Mouse (Mus musculus): ENCODE data around the gene Sh2b3.

Sh2b3 gene

DNA sequence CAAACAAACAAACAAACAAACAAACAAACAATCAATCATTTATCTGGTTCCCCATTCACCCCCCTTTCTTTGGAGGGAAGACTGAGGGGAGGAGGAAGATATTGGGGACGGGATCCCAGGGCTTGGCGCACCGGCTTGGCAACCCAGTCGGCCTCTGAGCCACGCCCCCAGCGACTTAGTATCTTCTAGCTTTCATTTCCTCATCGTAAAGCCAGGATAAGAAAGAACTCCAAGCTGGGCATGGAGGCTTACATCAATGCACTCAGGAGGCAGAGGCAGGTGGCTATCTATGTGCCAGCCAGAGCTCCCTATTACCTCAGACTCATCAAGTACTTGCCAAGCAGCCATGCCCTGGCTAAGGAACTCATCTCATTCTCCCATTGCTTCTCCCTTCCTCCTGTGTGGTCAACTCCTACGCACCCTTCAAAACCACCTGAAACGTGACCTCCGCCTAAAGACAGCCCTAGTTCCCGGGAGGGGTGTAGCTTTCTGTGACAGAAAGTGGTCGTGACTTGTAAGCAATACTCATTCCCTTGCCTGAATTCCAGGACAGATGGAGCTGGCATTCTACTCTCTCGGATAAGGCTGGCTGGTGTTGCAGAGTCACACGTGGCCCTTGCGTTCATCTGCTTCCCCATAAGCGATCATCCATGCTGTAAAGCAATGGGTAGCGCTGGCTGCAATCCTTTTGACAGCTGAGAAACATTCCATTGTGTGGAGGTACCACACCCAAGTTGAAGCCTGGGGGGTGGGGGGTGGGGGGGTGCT lies 5.9 kb upstream of the Sh2b3 start:
- no peak for DNase-seq (ENCODE audit: low spot score)

DNA sequence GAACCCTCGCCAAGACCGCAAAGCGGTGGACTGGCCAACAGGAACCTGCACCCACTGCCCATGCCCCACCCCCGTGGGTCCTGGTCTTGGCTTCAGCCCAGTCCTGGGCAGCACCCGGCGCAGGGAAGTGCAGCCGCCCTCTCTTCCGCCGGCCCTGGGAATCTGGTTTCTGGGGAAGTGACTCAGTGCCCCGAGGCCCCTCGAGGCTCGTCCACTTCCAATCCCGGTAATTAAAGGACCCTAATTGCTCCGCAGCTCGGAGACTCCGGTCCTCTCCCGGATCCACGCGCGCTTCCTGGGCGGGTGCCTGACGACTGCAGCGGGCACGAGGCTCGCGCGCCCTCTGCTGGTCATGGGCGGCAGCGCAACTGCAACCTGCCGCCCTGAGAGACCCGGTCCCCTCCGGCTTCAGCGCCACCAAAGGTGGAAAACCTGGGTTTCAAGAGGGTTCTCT lies 5.2 kb upstream of the Sh2b3 start:
- DNase-seq (ENCODE audit: low spot score) = peak; percentile 54

DNA sequence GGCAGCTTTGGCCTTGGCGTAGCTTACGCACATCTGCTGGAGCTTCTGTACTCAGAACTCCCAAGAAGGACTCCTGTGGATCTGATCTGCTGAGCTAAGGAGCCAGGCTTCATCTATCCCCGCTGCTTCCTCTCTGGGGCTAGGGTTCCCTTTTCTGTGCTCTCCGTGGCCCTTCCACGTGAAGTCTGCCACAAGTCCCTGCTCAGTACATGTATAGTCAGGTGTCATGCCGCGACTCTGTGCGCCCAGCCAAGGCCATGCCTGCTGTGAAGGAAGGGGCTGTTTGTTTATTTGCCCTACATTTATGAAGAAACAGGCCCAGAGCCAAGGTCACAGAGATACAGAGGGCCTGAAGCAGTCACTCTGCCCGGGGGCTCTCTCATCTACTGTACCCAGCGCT lies 4.5 kb upstream of the Sh2b3 start:
- peak; percentile 47 for DNase-seq (ENCODE audit: low spot score)

DNA sequence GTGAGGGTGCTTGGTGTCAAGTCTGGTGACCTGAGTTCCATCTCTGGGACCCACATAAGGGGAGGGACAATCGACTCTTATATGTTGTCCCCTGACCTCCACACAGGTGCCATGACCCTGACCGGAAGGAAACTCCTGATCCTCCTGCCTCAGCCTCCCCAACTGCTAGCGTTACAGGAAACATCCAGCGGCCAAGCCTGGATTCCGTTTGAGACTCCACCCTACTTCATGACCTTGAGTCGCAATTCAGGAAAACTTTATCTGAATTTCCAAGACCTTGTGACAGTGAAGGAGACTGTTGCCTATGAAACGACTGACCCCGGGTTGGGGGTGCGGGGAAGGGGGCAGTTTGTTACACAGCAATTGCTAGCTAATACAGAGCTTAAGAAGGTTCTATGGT lies 4.1 kb upstream of the Sh2b3 start:
- DNase-seq (ENCODE audit: low spot score) = no peak

DNA sequence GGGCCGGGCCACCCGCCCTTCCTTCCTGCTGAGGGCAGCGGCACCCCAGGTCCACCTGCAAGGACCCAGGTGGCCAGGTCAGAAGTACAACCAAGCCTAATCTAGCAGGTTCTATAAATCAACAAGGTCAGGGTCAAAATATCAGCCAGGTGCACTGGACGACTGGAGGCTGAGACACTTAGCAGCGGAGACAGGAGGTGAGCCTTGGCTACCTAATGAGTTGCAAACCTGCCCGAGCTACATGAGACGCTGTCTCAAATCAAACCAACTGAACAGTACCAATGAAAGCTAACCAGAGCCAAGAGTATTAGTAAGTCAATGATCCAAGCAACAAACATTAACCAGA lies 1.7 kb upstream of the Sh2b3 start:
- DNase-seq (ENCODE audit: low spot score) = no peak

DNA sequence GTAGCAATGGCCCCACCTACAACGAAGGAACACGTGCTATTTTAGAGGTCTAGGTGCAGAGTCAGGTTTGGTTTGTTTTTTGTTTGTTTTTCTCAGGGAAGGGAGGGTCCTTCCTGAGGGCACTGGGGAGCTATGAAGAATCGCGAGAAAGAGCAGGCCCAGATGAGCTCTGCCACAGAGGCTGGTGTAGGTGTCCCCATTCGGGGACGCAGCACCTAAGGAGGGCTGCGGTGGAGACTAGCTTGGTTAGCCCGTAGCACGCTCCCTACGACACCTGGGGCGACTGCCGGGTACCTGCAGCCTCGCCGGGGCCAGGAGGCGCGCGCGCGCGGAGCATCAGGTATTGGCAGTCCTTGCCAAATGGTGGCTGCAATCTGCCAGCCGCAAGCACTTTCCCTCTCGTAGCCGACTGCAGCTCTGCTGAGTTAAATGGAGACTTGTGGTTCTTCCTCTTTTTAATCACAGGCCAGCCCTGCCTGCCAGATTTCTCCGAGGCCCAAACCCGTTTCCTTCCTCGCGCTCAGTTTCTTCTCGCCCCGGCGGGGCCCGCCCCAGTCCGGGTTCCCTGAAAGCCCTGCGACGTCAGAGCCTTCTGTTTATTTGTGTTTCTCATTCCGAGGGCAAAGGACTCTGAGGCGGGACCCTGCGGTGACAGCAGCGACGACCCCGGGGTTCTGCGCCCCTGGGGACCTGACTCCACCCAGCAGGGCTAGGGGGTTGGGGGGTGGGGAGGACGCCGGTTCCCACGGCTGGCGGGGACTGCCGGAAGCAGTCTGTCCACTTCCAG lies 1.1 kb upstream of the Sh2b3 start:
- DNase-seq (ENCODE audit: low spot score) = no peak

DNA sequence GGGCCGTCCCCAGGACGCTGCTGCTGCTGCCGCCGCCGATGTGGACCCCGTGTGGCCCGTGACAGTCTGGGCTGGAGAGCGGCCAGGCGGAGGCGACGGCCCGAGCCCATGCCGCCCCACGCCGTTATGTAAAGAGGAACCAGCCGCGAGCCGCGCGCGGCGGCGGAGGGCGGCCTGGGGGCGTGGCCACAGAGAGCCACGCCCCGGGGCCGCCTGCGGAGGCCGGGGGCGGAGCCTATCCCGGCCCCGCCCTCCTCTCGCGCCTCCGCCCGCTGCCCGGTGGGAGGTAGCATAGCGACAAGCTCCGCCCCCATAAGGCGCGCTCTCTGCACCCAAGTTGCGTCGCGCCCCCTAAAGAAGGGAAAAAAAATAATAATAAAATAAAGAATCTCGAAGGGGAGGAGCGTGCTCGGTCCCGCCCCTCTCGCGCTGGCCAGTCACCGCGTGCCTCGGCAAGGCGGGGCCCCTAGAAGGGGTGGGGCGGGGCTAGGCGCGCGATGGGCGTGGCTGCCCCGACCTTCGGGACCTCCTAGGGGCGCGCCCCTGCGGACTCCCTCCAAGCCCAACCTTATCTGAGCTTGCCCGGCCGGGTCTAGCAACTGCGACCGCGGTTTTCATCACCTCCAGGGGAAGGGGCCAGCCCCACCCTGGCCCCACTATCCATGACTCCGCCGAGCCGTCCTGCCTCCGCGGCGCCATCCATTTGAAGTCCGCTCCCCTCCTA lies 592 bp downstream of the Sh2b3 start:
- peak; percentile 87 for DNase-seq (ENCODE audit: low spot score)

DNA sequence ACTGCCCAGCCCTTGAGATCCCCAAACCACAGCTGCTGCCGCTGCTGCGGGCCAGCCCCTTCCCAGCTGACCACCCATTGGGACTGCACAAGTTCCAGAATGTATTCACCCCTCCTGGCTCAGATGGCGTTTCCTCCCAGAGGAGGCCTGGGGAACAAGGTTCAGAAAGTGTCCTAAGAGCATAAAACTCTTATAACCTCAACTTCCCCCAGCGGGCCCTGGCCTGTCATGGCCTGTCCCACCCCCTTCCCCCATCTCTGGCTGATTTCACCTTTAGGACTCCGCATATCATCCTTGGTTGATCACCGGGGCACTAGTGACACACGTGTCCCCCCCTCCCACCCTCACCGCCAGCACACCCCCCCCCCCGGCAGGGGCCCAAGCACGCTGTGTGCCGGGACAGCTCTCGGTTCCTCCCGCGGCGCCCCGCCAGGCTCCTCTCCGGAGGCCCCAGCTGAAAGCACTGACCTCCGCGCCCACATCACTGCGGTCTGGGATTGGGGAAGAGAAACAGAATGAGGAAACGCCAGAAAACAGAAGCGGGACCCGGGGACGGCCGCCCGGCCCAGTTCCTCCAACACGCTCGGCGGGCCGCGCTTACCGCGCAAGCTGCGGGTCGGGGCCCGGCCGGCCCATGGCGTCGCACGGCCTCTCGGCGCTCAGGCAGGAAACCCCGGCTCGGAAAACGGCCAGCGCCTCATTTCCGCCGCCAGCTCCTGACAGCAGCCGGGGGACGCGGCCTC lies 1.3 kb downstream of the Sh2b3 start:
- no peak for DNase-seq (ENCODE audit: low spot score)

DNA sequence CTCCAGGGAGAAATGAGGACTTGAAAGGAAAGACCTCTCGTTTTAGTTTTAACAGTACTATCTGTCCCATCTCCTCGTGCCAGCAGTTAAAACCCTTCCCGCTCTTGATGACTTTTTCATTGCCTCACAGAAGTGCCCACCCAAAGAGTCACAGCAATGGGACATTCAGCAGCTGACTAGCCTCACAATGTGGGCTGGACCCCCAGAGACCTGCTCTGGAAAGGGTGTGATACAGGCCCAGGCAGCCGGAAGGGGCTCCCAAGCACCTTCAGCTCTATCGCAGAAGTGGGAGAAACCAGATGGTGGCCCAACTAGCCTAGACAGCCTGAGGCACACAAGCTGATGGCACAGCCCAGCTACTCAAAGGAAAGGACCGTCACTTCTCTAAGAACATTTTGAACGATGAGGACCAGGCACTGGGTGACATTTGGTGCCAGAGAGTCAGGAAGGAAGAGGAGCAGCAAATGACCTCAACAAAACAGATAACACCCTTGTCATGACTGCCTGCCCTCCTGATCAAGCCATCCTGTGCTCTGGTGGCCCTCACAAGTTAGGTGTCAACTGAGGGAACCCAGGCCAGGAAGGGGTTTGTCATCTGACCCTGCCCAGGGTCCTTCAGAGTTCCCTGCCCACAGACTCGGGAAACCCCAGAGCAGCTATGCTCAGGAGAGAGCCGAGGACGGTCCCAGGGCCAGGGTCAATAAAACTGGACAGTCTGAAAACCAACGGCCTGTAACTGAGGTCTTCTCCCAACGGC lies 2.3 kb downstream of the Sh2b3 start:
- no peak for DNase-seq (ENCODE audit: low spot score)

DNA sequence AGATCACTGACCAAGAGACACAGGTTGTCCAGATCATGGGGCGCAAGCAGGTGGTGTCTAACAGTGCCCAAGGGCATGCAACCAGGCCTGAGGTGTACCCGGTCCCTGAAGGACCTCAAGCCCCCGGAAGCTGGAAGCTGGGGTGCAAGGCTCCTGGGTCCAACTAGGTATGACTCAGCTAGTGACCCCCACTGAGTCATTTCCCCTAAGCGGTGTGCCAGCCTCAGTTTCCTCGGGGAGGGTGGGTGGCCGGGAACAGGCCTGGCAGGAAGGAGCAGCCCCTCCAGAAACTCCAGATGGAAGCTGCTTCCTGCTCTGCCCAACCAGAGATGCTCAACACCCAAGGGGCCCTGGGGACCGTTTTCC lies 3.2 kb downstream of the Sh2b3 start:
- no peak for DNase-seq (ENCODE audit: low spot score)

DNA sequence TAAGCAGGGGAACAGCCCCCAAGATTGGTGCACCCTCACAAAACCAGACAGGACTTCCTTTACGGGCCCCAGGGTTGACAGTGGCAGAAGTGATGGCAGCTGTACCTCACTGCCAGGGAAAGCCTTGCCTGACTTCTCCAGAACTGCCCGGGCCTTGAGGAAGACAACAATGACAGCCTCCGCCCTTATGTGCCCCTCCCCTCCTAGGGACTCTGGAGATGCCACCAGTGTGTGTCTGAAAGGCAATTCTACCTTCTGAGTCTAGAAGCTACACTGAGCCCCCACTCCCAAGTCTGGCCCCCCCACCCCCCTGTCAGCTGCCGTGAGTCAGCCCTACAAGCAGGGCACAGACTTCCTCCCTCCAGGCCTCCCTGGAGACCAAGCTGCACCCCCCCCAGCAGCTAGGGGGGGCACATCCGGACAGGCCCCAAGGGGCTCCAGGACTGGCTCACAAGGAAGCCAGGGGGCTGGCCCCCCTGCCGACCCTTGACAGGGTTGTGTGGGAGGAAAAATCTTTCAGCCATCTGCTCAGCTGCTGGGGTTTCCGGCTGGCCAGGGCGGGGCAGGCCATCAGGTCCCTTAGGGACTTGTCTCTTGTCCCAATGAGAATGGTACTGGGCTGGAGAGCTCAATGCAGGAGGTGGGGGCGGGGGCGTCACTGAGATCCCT lies 3.7 kb downstream of the Sh2b3 start:
- DNase-seq (ENCODE audit: low spot score) = no peak

DNA sequence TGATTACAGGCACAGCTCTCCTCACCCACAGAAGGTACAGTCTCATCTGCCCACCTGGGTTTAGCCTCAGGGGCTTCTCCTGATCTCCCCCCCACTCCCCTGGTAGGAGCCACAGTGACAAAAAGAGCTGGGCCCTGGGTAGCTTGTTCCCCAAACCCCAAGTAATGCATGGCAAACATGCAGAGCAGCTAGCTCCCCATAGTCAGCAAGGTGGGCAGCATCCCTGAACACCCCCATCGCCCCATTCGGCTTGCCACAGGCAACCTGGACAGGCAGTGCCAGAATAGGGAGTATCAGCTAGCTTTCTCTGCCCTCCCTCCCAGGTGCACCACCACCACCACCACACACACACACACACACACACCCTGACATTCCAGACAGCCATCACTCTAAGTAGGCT lies 4.3 kb downstream of the Sh2b3 start:
- no peak for DNase-seq (ENCODE audit: low spot score)

DNA sequence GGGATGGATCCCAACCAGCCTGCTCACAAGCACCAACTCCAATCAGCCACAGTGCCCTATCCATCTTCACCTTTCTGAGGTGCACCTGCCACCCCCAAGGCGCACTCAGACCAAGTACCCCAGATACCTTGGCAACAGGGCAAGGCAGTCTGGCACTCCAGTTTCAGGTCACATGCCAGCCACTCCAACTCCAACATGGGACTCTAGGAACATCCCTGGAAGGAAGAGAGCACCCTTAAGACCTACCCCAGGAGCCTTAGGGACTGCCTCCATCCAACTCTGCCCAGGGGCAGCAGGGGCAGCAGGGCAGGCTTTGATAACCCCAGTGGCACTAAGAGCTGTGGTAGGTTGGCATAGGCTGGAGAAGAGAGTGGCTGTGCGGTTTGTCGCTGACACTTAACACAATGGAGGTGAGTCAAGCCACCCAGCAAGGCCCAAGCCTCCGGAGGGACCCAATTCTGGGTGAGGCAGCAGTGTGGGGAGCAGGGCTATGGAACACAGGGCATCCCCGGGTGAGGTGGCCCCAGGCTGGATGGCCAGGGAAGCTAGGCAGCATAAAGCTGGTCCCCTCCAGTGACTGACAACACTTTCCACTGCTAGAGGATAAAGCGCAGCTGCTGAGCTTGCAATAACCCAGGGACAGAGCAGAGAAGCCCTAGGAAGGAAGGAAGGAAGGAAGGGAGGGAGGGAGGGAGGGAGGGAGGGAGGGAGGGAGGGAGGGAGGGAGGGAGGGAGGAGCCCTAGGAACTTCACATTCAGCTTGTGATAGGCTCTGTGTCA lies 4.9 kb downstream of the Sh2b3 start:
- no peak for DNase-seq (ENCODE audit: low spot score)

DNA sequence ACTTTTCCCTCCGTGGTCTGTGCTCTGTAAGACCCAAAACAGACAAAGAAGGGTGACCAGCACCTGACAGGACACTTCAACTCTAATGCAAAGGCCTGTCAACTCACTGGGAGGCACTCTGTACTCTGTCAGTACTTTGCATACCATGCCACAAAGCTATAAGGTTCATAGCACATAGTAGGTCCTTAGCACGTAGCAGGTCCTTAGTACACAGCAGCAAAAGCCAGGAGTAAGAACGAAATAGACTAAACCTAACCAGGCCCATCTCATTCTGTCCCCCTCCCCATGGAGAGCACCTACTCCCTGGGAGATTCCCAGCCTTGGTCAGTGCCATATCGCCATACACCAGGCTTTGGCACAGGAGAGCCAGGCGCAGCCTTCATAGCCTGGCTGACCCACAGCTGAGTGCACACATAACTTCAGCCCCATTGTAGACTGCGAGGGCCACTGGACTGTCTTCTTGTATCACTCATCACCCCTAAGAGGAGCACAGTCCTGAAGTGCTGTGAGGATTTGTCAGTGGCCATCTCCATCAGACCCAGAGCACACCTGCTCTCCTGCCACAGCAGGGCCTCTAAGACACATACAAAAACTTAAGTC lies 6.3 kb downstream of the Sh2b3 start:
- DNase-seq (ENCODE audit: low spot score) = no peak

DNA sequence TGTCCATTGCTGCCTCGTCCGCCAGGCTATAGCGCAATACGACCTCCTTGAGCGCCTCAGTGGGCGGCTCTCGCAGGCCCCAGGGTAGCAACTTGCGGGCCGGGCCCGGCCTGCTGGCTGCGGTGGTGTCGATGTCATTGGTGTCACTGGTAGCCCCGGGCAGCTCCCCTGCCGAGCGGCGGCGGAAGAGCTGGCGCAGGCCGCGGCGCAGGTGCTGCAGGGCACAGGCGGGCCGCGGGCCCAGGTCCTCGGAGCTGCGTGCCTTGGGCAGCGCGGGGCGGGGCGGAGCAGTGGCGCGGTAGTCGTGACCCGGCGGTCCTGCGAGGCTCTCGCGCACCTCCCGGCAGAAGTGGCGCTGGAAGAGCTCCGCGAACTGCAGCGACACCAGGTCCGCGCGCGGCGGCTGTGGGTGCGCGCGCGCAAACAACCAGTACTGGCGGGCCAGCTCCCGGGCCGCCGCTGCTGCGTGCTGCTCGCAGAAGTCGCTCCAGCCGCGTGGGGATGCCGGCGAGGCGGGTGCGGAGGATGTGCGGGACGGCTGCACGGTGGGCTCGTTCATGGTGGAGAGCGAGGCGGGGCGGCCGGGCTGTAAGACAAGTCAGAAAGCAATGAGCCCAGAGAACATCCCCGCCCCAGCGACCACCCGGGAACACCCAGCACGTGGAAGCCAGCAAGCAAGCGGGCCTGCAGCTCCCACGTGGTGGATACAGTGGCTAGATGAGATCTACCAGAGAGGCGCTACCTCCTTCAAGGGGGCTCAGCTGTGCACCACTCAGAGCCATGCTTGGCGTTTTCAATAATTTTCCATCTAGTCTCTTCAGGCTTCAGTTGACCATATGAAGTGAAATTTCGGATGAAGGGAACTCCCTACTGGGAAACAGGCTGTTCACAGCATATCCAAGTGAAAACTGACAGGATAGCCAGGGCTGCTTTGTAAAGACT lies 8.7 kb downstream of the Sh2b3 start:
- DNase-seq (ENCODE audit: low spot score) = no peak

DNA sequence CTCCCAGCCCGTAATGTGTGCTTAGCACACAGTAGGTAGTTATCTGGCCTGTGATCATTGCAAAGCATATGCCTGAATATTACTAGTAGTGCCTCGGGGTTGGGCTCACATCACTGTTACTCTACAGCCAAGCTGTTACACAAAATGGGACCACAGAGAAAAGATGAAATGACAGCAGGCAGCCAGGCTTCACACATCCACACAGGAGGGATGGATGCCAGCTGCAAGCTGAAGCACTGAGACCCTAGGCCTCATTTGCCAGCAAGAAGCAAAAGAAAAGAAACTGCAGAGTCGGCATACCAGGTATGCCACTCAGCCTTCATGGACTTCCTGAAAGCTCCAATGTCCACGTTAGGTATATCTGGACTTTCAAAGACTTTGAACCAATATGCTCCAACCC lies 9.6 kb downstream of the Sh2b3 start:
- no peak for DNase-seq (ENCODE audit: low spot score)

DNA sequence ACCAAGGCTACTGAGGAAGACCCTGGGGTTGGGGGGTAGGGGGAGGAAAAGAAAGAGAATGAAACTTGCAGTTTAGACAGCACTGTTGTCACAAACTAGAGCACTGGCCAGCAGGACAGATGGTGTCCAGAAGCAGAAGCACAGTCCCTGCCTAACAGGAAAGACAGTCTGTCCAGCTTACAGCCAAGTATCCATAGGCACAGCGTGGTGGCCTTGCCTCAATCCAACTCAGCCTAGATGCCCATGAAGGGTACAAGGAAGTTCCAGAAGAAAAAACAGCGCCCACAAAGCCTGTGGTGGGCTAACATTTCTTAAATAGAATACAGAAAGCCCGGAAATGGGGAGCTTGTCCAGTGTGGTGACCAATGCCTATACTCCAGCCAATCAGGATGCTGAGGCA lies 11.8 kb downstream of the Sh2b3 start:
- no peak for DNase-seq (ENCODE audit: low spot score)

DNA sequence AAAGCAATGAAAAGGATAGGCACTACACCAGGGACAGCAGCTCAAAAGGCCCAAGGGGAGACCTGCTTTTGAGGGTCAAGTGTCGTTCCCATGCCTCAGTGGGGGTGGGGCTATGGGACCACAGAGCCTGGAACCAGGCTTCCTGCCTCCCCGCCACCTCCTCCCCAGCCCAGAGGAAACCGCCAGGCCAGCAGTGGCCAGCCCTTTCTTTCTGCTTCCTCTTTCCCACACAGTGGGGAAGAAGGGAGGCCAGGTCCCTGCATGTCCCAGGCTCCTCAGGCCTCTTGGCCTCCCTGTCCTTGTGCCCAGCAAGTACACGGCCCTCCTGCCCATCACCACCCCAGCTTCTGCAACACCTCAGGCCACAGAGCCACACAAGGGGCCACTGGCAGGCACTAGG lies 13.3 kb downstream of the Sh2b3 start:
- no peak for DNase-seq (ENCODE audit: low spot score)

DNA sequence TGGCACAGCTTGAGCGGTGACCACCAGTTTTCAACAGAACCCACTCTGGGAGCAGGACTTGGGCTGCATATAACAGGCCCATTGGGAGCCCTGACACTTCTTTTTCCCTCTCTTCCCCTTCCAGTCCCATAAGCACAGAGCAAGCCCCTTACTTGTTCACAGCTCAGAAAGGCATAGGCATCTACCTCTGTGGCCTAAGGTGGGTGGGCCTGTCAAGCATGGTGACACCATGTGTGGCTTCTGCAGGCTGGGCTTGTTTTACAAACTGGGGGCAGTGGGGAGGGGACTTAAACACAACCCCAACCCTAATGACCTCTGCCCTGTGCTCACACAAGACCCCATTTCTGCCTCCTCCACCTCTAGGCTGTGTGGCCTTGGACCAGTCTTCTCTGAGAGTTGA lies 13.8 kb downstream of the Sh2b3 start:
- no peak for DNase-seq (ENCODE audit: low spot score)
